Mouse (Mus musculus) neural tube, embryonic 10.5 days (tissue): ENCODE measurements around the gene Stx6.
A peak's percentile ranks its signal among the peaks of the same experiment; 100 is the strongest.

Experiments used
- DNase-seq: peaks from one replicate; pipeline ENCODE4 v3.0.0-alpha.2; 2017; ENCODE audit warnings: low spot score; ENCODE audit errors: extremely low spot score

Stx6 gene

DNA sequence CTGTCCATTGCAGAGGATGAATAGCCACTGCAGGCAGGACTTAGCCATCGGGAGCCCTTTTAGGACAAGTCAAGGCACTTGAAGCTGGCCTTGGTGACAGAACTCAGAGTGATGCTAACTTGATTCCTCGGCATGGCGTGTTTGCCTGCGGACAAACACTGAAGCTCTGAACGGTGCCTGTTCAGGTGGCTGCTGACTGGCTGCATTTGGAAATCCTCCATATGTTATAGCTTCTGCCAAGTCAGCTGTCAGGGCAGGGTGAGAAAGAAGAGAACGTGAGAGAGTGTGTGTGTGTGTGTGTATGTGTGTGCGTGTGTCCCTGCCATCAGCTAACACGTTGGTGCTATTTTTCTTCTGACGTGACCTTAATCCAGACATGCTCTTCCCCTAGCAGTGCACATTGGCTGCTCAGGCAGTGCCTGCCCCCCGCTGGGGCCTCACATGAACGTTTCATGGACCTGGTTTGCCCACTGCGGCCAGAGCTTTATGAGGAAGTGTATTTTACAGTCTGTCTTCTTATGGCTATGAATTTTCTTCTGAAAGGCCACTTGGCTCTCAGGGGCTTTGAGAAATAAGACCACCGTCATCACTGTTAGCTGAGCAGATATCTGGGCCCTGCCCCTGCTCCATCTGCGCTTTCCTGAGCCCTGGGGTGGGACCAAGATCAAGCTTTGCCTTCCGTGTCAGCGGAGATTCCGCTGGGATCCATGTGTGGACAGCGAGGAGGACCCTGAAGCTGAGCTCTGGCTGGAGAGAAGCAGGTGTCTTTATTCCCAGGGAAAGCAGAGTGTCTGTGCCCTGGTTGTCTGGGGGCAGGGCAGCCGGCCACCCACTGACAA, 47.5 kb downstream of the Stx6 start:
- no peak for DNase-seq

DNA sequence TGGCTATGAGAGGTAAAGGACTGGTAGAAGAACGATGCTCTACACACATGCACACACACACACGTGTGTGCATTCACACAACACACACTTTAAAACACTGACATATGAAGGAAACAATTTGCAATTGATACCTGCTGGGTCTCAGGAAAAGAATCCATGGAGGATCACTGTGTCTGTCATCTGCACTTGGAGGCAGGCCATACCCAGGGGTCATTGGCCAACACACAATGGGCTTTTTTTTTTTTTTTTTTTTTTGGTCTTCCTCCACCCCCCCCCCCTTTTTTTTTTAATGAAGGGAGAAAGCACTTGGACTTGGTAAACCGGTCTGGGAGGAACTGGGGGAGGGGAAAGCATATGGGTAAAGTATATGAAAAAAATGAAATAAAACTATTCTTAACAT, 49.3 kb downstream of the Stx6 start:
- DNase-seq, result no peak

DNA sequence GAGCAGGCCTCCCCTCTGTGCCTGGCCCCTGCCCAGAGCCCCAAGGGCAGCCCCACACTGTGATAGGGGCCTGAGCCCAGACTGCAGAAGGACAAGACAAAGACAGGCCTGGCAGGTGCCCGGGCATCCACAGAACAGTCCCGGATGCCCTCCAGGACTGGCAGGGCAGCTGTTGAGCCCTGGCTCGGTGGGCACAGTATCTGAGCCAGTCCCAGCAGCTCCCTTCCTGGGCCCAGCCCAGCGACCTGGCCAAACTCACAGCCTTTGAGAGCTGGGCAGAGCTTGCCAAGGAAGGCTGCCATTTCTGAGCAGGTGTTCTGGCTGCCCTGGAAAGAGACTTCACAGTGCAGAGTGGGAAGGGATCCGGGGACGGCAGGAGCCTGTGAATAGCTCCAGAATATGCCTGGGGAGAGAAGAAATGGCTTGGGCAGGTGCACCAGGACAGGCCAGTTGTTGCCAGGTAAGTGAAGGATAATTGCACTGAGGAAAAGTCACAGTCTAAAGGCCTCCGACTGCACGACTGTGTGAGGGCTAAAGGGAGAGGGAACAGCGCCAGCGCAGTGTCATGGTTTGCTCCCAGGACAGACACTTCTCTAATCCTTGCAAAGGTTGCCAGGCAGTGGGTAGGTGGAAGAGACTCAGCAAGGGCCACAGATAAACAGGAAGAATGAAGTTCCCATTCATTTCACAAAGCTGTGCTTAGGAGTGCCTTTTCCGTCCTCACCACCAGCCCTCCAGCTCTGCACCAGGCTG, 51.7 kb downstream of the Stx6 start:
- no peak for DNase-seq

DNA sequence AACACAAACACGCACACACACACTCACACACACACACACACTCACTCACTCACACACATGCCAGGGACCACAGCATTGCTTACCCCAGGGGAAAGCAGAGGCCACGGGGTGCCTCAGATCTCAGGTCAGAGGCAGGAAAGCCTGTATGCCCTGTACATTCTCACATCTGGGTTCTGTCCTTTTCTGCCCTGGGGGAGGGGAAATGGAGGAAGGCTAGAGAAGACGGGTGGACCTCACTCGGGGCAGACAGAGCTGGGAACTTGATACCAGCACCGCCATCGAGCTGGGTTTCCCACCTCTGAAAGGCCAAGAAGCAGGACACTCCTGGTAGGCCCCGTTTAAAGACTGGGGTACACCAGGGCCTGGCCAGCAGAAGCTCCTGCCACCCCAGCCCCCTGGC, 52.5 kb downstream of the Stx6 start:
- DNase-seq, result peak; percentile 35

DNA sequence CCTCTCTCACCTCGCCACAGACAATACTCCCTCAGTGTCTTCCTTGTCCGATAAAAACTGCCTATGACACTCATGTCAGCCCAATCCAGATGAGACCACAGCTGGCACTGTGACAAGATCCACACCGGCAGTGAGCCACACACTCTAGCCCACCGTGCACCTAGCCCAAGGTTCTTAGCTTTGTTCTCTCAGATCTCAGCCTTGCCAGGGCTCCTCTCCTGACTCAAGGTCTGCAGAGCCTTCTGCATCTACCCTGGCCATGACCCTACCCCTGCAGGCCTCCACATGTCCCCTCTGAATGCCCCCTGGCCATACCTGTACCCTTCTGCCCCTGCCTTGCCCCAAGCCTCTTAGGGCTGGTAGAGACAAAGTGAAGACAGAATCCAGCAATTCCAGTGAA, 53.6 kb downstream of the Stx6 start:
- peak; percentile 35 for DNase-seq

DNA sequence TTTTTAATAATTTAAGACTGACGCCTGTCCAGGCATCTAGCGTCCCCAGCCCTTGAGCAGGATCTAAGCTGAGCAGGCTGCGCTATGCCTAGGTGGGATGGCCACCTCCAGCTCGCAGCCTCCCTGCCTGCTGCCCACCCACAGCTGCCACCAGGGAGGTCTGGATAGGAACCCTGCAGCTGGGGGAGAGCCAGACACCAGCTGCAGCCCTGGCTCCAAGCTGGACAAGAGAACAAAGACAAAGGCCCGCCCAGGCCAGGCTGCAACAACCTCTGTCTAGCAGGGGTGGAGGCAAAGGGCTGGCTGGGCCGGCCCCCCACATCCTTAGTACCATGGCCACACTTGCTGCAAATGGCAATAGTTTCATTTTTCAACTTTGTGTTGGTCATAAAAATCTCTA, 54.0 kb downstream of the Stx6 start:
- peak; percentile 85 for DNase-seq

DNA sequence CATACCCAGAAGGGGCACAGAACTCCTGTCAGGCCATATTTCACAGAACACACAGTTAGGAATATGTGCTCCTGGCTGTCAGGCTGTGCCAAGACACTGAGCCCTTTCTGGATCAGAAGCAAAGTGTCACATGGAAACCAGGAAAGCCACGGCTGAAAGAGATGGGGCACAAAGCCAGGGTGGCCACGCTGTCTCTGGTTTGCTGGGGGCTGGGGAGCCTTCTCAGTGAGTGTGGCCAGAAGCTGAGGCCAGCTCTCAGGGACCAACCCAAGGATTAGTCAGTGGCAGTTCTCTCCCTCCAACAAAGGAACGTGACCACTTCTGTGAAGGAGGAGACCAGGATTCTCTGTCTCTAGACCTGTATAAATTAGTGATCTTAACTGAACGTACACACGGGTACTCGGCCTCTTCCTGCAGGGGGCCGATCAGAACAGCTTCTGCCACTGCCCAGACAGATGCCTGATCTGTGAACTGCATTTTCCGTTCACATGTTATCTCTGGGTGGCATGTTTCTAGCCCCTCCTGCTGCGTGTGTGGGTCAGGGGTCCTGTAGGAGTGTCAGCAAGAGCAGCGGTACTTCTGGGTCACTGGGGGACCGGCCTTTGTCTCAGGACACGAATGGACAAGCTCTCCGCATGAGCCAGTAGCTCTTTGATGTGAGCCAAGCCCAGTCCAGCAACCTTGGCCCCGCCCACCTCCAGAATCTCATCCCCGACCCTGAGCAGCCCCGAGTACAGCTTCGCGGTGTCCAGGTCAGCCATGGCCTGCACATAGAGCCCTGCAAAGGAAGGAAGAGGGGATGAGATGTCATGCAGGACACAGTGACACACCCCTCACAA, 54.6 kb downstream of the Stx6 start:
- DNase-seq, result peak; percentile 61

DNA sequence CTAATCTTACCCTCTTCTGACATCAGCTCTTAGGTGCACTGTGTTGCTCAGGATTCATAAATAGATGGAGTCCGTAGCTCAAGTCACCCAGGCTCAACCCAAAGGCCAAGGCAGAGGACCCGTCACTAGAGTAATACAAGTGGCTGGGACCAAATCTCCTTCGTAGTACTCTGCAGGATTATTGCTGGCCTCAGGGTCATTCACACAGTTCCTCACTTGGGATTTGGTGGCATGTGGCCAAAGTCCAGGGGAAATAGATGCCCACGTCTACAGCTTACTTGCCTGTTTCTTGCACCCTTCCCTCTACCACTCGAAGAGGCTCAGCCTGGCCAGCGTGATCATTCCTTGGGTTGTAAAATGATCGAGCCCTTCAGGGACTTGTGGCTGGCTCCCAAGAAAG, 55.4 kb downstream of the Stx6 start:
- no peak for DNase-seq

DNA sequence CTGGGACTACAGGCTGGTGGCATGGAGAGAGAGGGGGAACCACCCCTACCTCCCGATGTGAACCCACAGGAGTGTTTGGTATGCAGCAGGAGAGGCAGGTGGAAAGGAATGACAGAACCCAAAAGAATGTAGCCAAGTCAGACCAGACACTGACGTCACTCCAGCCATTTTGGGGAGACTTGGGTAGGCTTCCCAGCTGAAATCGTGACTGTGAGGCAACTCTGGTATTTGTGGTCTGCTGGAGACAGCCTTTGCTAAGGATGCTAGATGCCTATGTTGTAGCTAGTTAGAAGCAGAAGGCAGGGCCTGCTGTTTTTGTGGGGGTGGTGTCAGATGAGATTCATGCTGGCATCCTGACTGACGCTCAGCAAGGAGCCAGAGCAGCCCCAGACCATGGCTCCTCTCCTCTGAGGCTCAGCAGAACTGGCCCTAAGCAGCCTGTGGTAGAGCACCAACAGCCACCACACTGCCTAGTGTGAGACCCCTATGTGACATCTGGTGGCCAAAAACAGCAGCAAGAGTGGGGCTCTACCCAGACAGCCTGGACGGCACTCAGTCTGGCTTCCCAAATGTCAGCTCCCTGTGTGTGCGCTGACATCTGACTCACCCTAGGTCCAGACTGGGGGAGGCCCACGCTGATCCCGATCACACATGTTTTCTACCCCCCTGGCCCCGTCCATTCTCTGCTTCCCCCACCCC, 56.7 kb downstream of the Stx6 start:
- peak; percentile 38 for DNase-seq

DNA sequence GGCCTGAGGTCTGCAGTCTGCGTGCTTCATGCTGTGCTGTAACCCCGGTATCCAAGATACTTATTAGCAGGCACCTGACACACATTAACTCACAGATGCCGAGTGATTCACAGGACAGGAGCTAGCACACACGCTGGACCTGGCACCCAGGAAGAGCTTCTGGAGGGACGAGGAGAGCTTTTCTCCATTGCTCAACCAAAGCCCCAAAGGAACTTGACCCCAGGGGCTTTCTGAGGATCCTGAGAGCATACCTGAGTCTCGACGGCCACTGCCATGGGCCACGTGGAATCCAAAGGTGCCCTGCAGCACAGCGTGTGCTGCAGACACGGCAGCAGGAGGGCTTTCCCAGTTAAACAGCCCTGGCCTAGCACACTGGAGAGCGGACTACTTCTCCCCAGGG, 57.8 kb downstream of the Stx6 start:
- no peak for DNase-seq

DNA sequence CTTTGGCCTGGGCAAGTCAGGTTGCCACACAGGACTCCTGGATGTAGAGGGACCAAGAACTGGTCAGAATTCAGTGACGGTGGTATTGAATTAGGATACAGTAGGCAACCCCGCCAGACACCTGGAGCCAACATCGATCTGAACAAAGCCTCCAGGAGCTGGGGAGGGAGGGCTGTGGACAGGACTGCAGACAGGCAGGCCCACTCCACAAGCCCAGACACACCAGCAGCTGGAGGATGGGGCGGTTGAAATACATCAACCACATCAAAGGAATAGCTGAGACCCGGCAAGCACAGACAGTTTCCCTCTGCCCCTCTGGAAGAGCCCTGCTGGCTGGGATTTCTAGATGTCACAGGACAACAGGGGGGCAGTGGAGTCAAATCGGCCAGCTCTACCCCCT, 58.3 kb downstream of the Stx6 start:
- DNase-seq, result peak; percentile 23

DNA sequence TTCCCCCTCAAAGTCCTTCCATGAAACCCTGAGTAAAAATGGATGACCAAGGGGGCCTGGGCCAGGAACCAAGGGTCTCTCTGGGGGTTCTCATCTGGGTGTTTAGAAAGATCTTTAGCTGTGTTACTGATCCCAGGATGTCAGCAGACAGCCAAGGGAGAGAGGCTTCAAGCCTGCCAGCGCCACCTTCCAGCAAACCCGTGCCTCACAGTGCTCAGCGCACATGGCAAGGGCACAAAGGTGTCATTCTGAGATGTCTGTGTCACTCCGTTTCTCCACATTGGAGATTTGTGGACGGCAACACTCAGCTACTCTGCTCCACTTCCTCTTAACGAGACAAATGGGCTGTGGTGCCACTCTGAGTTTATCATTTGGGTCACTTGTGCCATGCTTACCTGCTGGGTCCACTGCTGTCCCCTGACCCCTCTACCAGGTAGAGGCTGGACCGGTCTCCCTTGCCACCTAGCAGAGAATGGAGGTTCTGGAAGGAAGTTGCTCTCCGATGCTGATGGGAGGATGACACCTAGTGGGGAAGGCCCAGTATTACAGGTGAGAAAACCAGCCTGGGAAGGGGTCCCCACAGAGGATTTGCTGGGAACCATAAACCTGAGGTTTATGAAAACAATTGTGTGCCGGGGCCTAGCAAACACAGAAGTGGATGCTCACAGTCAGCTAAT, 59.5 kb downstream of the Stx6 start:
- DNase-seq, result peak; percentile 75

DNA sequence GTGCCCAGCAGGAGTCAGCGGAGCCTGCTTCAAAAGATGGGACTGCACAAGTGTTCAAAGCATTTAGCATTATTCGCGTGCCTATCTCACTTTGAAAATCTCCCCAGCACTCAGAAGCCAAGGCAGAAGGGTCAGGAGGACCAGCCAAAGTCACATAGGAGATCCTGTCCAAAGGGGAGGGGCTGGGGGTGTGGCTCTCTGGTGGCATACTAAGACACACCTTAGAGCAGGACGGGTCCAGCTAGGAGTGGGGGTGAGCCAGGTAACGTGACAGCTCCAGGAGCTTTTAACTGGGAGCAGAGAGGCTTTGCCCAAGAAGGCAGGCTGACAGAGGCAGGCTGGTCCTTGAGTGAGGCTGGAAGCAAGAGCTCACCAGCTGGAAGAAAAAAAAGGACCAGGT, 60.4 kb downstream of the Stx6 start:
- no peak for DNase-seq

DNA sequence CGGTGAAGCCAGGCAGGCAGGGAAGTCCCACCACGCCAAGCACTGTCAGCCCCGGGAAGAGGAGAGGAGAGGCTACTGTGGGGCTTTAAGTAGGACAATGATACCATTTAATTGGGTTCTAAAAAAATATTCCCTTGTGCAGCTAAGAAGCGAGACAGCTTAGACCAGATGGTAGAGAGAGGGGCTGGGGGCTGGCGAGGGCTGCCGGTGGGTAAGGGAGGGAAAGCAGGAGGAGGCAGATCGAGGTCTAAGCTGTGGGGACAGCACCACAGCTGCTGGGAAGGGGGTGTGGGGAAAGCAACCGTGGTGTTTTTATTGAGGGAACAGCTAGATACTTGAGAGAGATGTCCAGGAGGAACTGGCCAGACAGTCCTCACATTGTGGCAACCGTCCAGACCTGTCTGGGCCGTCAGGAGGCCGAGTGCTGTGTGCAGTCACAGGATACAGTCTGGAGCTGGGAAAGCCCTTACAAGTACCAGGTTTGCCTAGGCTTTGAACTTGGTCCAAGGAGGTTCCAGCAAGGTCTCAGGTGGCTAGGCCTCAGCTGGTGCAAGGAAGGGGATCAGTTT, 63.7 kb downstream of the Stx6 start:
- DNase-seq, result no peak

DNA sequence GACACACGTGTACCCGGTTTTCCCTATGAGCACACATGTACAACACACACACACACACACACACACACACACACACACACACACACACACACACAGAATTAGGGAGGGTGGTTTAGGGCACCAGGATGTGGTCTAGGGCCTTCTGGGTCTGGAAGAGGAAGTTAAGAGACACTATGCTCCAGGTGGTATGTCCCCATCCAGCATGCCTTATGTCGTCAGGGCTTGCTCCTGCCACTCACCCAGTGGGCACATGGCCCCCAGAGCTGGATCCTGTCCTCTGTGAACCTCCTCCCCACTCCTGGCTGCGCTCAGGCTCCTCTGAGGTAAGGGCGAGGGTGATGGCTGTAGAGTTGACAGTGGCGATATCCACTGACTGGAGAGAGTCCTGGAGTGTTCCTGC, 64.5 kb downstream of the Stx6 start:
- no peak for DNase-seq

DNA sequence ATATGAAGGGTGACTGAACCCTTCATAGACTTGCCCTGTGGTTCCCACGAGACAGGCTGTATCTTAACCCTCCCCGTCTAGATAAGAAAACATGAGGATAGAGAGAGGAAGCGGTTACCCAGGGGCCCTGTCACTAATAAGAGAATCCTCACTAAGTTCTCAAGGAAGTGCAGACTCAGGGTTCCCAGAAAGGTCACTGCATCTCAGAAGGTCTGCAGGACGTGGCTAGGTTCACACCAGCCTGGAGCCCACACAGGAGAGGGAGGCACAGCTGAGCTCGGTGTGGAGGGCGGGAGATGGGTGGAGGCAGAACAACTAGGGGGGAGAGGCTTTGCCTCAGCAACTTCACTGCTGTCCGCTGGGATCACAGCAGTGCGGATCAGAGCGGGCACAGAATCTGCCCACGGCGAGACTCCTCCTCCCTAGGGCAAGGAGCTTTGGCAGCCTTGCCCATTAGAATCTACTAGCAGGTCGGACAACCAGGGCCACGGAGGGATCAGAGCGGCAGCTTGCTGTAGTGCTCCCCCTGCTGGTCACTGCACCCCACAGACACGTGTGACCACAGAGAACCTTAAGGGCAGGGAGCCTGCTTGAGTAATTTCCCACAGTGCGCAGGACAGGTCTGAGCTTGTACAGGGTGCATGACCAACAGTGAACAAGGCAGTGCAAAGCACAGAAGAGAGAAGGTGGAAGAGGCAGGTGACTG, 65.5 kb downstream of the Stx6 start:
- peak; percentile 87 for DNase-seq

DNA sequence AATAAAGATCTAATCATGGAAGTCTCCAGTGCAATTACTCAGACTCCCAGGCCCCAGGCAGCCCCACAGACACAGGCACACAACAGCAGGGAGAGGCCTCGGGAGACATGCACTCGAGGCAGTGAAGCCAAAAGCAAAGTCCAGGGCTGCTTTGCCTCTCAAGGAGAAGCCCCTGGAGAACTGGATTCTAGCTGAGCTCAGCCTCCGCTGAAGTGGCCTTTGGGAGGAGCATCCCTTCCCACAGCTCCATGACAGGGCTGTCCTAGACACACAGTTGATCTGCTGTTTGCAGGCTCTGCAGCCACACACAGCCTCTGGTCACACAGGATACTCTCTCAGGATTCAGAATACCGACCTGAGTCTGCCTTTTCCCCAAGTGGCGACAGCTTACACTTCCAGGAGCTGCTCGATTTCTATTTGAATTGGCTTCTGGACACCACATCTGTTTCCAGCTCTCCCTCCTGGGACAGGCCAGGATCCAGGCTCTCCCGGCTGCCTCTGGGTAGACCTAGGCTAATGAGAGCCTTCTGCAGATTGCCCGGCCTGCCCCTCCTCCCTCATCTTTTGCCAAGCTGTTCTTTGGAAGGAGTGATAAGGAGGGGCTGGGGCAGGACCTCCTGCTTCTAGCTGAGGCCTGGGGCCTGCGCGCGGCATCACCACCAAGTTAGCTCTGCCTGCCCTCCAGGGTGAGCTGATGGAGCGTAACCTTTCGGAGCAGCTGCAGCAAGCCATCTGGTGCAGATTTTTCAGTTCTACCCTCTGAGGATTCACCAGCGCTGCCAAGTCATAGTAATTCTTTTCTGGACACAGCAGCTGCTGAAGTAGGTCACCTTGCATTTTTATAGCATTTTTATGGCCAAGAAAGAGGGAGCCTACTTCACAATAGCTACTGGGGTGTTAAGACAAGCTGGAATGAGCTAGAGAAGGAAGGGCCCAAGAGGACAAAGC, 71.2 kb downstream of the Stx6 start:
- peak; percentile 71 for DNase-seq

DNA sequence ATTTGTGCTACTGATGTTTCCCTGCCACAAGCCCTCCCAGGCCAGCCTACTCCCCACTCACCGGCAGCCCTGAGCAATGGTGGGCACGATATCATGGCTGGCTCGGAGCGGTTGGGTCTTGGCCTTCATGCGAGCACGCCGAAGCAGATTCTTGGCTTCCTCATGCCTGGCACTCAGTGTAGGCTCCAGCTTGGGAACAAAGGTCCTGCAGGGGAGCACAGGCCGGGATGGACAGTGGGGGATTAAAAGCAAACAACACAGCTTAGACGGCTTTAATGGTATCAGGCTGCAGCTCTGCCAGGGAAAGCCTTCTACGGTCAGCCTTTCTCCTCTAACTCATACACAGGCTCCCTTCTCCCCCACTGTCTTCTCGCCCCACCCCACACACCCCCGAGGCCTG, 73.9 kb downstream of the Stx6 start:
- DNase-seq, result no peak

DNA sequence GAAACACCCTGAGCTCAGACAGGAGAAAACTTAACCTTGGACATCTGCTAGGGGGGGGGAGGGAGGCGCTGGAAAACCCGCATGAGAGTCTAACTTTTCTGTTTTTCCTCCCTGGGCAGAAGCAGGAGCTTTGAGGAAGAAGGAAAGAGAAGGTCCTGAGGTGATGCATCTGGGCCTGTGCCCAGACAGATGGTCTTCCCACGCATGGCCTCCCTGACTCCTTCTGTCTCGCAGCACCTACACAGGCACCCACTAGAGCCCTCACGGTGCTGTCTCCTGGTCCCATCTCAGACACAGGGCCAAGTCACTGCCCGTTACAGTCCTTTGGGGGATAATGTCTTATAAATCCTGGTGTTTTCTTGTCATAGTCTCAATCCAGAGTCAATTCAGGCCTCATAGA, 74.3 kb downstream of the Stx6 start:
- no peak for DNase-seq
